Mouse (Mus musculus): ENCODE results near the gene Dkk3.
"Not testable (repeated sequence)": the region's sequence is repeated elsewhere in the genome, so short reads cannot be mapped to it uniquely, and the experiment has no call there.

Dkk3 gene

DNA sequence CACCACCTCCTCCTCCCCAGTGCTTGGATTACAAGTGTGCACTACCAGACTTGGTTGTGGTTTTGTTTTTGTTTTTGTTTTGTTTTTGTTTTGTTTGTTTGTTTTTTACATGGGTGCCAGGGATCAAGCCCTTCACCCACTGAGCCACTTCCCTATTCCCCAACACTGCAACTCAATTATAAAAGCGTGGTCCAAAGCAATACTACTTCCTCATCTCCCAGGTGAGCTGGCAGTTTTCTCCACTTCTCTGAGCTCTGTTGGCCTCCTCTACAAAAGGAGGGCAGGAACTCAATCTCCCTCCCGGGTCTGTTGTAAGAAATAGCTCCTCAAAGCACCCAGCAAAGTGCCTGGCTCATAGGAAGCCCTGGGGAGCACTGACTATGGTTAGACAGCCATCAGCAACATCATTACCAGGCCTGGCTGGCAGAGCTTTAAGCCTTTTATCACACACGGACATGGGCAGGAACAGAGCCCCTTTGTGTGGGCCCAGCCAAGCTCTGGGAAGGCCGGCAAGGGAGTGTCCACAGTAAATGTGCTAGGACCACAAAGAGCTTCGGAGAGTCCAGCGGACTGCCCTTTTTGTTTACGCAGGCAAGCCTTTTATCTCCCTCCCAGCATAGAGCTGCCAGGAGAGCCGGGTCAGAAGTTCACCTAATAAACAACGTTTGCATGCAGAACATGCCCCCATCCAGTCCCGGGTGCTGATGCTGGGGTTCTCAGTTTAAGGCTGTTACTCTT lies 11.3 kb upstream of the Dkk3 start:
- peak; percentile 47 for DNase-seq (ENCODE audit: low spot score)

DNA sequence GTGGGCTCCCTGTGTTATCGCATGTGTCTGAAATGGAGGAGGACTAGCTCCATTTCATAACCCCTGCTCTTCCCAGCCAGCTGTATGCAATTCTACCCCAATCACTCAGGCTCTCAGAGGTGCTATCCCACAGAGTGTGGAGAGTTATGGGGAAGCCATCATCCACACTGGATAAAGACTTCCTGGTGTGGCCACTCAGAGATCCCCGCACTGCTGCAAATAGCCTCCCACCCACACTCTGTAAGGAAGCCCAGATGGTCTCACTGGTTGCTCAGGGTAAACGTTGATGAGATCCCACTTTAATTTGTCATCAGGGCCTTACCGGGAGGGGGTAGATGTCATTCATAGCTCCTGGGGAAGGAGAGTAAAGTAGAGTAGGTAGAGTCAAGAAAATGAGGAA lies 6.7 kb upstream of the Dkk3 start:
- no peak for DNase-seq (ENCODE audit: low spot score)

DNA sequence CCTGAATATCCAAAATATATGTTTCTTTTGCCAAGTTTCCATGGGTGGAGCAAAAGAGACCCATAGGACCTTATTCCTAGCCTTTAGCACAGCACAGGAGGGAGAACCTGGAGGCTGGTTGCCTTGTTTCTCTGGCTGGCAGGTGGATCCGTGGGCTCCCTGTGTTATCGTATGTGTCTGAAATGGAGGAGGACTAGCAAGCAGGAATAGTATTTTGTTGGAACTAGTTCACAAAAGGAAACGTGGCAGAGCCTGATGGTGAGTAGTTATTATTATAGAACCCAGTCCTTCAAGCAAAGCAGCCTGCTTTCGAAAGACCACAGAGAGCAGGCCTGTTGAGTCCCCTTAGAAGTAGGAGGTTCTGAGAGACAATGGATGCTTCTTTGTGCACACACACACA lies 6.2 kb upstream of the Dkk3 start:
- DNase-seq (ENCODE audit: low spot score): not testable (repeated sequence)

DNA sequence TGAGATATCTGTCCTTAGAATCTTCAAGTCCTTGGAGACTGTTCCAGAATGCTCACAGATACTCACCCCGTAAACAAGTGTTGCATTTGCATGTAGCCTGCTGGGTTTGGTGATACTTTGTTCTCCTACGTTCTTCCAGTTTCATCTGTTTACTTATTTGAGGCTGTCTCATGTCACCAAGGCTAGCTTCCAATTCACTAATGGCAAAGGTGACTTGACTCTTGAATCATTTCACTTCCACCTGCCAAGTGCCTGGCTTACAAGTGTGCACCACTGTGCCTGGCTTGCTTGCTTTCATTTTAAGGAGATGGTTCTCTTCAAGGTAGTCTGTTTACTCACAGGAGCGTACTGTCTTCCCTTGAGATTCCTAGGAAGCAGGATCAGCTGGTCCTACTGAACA lies 5.6 kb upstream of the Dkk3 start:
- DNase-seq (ENCODE audit: low spot score): no peak

DNA sequence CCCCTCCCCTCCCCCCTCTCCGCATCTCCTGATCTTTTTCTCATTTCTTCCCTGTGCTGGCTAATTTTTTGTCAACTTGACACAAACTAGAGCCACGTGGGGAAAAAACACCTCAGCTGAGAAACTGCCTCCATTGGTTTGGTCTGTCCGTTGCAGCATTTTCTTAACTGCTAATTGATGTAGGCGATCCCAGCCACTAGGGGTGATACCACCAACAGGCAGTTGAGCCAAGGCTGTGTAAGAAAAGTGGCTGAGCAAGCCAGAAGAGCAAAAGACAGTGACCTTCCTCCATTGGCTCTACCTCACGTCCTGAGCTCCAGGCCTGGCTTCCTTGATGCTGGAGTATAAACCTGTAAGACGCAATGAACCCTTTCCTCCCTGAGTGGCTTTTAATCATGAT lies 978 bp upstream of the Dkk3 start:
- no peak for DNase-seq (ENCODE audit: low spot score)

DNA sequence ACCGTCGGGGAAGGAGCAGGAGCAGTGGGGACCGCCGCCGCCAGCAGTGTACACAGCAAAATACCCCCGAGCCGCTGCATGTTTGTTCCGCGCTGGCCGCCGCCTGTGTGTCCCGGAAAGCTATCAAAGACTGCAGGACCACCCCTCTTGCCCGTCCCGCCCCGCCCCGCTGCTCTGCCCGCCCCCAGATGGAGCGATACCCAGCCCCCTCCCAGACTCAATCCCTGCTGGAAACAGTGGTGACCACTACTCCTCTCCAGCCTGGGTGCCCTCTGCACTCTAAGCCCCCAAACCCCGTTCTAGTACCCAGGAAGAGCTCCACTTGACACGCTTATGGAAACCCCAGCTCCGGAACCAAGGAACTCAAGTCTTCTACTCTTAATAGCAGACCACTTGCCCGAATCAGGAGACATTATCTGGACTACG lies 528 bp downstream of the Dkk3 start:
- no peak for DNase-seq (ENCODE audit: low spot score)

DNA sequence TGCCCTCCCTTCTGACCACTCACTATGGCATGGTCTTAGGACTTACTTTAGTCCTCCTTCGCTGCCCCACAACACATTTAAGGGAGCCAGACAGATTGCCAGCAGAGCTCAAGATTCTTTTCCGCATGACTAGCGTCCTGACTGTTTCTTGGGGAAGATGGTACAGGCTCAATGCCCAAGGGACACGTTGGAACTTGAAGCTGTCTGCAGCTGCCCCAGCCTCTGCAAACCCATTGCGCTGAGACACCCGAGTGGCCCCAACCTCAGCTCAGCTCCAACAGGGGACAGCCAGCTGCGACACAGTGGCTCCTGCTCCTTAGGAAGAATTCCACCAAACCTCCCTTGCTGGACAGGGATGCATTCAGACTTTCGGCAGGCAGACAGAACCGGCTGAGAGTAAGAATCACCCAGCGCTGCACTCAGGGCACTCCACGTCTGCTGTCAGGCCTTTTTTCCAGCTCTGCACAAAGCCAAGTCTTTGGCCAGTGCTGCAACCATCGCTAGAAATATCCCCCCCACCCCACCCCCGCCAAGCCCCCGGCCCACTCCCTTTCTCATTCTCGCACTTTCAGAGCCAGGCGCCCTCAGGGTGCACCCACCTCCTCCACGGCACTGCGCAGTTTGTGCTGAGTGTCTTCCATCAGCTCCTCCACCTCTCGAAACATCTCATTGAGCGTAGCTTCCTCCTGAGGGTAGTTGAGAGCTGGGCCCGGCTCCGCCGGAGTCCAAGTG lies 1.1 kb downstream of the Dkk3 start:
- no peak for DNase-seq (ENCODE audit: low spot score)

DNA sequence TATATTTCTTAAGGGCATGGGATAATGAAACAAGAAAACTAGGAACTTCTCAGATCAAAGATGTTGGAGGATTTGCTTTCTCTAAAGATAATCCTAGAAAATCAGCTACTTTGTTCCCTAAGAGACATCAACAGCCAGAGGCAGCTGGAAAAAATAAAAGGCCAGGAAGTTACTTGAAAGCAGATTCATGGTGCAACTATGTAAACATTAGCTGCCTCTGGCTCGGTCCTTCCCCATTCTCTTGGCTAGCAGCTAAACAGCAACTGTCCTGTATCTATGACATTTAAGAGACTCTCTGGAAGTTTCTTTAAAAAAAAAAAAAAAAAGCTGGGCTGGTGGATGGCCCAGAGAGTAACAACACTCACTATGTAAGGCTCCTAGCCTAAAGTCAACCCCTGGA lies 3.7 kb downstream of the Dkk3 start:
- no peak for DNase-seq (ENCODE audit: low spot score)

DNA sequence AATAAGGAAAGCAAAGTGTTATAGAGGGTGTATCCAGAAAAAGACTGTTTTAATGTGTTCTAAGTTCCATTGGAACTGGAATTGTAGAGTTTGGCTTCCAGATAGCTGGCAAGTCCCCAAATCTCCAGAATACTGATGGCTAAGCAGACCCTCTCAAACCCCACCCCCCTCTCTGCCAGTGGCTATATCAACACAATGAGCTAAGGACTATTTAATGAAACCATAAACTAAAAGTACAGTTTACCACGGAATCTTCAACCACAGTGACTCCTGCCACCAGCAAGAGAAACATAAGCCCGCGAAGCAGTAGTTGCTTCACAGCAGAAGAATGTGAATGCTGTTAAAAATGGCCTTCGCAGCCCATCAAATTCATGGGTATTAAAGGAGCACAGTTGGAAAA lies 4.4 kb downstream of the Dkk3 start:
- no peak for DNase-seq (ENCODE audit: low spot score)

DNA sequence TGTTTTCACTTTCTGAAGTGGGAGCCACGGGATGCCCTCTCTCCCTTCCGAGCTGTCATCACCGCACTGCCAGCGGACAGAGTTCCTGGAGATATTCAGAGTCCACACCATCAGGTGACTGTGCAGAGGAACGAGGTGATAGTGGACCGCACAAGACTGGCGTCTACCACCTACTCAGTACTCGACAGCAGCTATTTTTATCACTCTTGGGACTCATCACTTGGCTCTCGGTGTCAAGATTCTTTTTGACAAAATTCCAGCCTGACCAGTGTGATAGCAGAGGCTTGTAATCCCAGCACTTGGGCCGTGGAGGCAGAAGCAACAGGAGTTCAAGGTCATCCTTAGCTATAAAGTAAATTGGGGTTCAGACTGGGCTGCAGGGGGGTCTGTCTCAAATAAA lies 9.7 kb downstream of the Dkk3 start:
- no peak for DNase-seq (ENCODE audit: low spot score)

DNA sequence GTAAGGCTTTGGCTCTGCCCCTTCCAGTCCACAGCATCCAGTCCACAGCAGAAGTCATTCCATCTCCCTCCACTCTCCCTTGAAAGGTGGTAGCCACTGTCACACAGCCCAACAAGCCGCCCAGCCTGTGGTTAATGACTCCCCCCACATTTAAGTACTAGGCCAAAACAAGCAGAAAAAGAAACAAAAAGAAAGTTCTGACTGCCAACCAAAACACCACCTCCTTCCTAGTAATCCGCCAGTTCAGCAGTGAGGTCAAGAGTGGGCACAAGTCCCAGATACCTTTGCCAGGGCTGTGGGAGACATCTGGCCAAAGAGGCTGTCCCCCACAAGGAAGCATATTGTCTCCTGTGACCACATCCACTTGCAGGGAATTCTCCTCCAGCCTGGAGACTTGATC lies 10.9 kb downstream of the Dkk3 start:
- no peak for DNase-seq (ENCODE audit: low spot score)

DNA sequence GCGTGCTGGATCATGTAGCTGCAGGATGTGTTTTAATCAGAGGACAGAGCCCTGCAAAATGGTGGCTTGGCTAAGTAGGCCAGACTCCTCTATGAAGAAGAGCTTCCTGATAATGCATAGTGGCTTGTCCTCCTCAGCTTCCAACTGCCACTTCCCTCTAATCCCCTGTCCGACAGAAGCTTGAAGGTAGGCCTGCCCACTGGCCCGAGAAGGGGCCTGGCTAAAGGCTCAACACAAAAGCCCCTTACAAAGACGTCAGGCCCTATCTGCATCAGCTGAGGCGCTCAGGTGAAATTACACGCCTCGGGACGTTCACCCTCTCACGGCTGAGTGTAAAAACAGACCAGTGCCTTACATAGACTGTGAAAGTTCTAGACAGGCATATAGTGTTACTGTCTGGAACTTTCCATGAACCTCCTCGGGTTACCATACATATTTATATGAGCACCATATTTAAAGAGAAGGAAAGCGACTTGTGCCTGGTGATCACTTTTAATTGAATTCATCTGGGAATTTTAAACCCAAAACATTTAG lies 14.1 kb downstream of the Dkk3 start:
- DNase-seq (ENCODE audit: low spot score): no peak

DNA sequence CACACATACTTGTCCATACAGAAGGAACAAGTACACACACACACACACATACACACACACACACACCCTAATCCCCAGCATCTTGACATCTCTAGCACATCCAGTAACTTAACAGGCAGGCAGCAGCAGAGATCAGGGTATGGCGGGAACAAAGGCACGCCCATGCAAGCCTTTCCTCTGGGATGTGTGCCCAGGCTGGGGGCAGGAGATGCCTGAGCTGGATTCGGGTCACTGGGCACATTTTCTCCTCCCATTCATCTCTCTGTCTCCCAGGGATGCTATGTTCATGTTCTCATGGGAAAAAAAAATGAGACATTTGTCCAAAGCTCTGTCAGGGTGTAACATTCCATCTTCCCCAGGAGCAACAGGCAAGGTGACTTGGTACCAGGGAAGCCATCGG lies 14.9 kb downstream of the Dkk3 start:
- DNase-seq (ENCODE audit: low spot score): no peak

DNA sequence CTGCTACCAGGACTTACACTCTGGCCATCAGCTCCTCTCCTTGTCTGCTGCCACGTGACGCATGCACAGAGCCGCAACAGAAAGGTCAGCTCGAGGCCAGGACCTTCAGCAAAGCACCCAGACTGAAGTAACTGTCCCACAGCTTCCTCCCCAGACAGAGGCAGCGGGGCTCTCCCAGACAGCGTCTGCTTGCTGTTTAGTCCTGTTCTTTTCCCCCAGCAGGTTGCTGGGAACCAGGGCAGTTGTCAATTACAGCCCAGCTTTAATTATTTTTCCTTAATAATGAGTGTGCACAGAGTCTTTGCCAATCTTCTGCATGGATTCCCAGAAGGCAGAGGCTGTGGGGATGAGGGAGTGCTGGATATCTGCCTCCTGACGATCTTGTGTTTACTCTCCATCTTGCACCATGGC lies 15.8 kb downstream of the Dkk3 start:
- DNase-seq (ENCODE audit: low spot score): no peak

DNA sequence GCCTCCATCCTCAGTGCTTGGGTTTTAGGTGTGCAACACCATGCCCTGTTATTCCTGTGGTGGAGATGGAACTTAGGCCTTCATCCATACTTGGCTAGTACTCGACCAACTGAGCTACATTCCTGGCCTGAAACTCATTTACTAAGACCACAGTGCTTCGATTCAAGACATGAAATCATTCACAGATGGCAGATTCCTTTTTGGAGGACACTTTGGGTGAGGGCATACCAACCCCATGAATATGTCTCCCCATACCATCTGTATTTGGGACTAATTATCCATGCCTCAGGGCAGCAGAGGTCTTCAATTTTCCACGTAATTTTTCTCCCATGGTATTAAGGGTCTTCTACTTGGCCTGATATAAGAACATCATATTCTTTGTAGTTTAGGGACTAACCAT lies 16.2 kb downstream of the Dkk3 start:
- no peak for DNase-seq (ENCODE audit: low spot score)

DNA sequence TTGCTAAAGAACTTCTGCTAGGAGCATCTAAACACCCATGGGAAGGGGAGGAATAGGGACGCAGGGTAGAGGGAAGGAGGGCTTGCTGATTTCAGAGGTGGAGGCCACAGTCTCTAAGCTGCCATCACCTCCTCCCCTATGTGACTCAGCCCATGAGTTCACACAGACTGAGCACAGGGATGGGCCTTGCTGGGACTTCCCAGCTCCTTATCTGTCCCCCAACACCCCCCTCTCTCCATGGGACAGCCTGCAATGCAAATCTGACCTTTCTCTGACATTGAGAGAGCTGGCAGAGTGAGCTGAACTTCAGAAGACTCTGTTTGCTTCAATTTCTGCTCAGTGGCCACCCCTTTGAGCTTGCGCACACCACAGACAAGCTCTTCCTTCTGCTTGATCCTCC lies 18.1 kb downstream of the Dkk3 start:
- no peak for DNase-seq (ENCODE audit: low spot score)

DNA sequence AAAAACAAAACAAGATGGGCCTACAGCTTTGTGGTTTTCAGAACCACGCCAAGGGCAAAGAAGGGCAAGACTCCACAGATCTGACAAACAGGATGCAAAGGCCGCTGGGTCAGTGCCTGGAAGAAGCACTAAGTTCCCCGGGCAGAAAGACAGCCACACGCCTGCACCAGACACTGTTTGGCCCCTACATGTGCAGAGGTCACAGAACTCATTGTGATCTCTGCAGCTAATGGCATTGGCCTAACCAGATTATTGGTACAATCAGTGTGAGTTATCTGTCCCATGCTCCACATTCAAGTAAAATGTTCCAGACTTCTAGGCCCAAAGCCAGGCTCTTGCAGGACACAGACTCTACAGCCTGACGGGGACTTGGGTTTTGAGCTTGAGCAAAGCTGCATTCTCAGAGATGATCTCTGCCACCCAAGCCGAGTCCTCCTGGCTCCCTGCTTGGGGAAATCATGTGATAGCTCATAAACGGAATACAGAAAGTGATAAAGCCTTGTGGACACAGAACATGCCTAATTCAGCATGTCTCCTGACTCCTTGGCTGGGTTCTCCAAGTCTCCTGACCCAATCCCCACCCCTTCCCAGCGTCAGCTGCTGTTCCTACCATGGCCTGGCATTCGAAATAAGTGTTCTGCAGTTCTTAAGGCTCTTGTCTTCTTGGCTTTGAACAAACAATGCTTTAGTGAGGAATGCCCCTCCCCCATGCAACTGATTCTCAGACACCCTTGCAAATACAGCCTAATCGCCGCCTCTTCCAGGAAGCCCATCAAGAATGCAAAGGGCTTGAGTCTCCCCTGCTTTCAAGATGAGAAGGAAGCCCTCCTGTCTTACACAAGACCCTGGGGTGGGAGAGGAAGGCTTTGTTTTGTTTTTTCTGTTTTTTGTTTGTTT lies 20.1 kb downstream of the Dkk3 start:
- no peak for DNase-seq (ENCODE audit: low spot score)

DNA sequence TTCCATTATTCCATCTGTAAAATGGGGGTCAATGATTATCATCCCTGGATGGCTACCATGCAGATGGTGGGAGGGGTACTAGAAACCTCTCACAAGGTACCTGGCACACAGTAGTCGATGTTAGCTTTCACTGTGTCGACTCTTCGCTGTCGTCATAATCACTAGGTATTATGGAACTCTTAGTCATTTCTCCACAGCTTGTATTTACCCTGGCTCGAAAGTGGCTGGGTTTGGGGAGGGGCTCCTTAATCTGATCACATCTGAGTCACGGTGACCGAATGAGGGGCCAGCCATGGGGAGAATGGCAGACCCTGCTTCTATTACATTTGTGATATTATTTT lies 20.7 kb downstream of the Dkk3 start:
- no peak for DNase-seq (ENCODE audit: low spot score)

DNA sequence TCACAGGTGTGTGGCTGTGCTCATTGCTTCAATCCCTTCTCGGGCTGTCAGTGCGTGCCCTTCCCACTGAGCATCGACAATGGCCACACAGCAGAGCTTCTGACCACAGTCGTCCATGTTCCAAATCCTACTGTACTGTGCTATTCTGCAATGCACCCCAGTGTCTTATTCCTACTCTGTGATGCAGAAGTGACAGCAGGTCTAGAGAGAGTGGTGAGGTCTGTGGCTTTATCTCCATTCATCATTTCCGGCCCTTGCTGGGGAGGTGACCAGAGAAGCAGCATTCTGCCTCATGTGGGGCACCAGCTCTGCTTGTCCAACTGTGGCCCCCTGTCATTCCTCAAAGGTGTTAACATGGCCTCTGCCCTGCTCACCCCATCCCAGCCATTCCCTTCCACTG lies 22.3 kb downstream of the Dkk3 start:
- DNase-seq (ENCODE audit: low spot score): no peak

DNA sequence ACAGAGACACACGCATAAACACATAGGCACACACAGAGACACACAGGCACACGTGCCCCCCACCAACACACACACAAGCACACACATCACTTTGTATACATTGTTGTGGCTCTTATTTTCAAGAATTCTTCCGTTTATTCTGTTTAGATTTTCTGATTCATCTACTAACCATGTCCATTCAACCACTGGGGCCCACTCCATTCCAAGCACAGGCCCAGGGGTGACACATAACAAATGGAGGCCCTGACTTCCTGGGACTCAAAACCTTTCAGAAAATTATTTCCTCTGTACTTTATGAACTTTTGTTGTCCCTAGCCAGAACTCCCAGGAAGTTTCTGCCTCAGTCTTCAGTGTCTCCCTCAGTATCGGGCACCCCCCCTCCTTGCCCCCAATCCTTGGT lies 23.7 kb downstream of the Dkk3 start:
- no peak for DNase-seq (ENCODE audit: low spot score)

DNA sequence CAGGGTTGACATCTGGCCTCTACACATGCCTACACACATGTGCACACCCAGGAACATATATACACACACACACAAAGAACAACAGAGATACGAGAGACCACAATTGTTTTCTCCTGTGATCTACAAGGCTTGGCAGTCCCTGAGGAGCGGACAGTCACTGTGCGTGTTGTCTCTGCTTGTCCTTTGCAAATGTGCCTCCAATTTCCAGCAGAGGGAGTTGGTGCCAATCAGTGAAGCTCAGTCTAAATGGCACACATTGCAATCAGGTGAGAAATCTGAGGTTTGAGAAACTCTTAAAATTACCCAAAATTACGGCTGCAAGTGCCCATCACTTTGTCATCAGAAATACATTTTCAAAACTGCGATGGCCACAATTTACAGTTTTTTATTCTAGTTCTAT lies 25.6 kb downstream of the Dkk3 start:
- DNase-seq (ENCODE audit: low spot score): no peak

DNA sequence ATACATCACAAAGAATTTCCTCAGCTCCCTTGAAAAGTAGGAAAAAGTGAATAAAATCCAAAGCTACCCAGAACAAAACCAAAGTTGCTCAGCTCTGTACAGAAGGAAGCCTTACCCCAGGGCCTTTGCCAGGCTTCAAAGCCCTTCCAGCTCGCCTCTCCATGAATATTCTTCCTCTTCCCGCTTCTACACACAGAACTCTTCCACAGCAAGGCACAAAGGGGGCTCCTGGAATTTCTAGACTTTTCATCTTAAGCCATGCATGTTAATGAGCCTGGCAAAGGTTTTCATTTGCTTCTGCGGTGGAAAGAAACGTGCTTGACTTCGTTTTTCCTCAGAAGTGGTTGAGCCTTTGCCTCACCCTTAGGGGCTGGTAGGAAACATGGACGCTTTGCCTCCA lies 26.9 kb downstream of the Dkk3 start:
- DNase-seq (ENCODE audit: low spot score): no peak

DNA sequence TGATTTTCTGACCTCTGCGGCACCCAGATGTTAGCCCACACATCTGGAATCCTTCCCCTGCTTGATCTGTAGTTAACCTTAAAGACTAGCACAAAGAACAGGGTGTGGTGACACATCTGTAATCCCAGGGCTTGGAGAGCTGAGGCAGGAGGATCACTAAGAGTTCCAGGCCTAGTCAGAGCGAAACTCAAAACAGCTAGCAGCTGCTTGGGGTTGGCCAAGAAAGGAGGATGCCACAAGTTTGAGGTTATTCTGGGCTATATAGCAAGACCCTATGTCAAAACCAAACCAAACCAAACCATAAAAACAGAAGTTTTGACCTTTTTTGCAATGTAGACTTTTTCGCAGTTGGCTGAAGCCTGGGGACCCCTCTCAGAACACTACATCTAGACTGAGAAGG lies 28.2 kb downstream of the Dkk3 start:
- no peak for DNase-seq (ENCODE audit: low spot score)

All from layer of hippocampus, adult 11-12 months (tissue).